Mouse (Mus musculus): ENCODE data around the gene Thoc6. TPM values are rescaled to one million over a fixed set of nuclear protein-coding genes. Genes with fewer than 3 reads are reported as not detected.

The Thoc6 gene
- polyA plus RNA-seq, 1 experiment from 2014 or later, result 56.3 TPM

GRCm38 (mm10) chr17:23677236-23677679 is 3.6 kb upstream of the Thoc6 start, which contains the start of gene Tnfrsf12a:
Tnfrsf12a (minus strand) TSS chr17:23677468.
- no peak within 1 kb of the TSS for H3K27ac ChIP-seq
- H3K4me2 ChIP-seq, result peak within 1 kb of the TSS; percentile 97
- peaks cover 46% of the 10 kb centered on the region for H3K4me1 ChIP-seq (replicated peaks)
- no peaks in the 10 kb centered on the region for H3K9me3 ChIP-seq
- under 1% methylated on average over 34 of the region's 34 CpGs for WGBS
- ATAC-seq (ENCODE audit: insufficient number of reproducible peaks, insufficient read depth, low FRiP score, low TSS enrichment, low read depth), result no peak
- H3K36me3 ChIP-seq, result no peaks in the 10 kb centered on the region
- H3K27me3 ChIP-seq, result peaks cover 70% of the 10 kb centered on the region
- H3K9ac ChIP-seq (replicated peaks), result peak within 1 kb of the TSS; percentile 50
- peak within 1 kb of the TSS; percentile 49 for H3K4me3 ChIP-seq (replicated peaks)

- Histone ChIP-seq H3K4me3 (replicated peaks) (peak overlapping the region; percentile 49), H3K4me2 (peak overlapping the region; percentile 97), H3K4me1 (replicated peaks) (peaks cover 44% of the 10 kb centered on the region), H3K27ac (no peak overlapping the region), H3K27me3 (peaks cover 63% of the 10 kb centered on the region), H3K9ac (replicated peaks) (peak overlapping the region; percentile 50), H3K36me3 (no peaks in the 10 kb centered on the region), H3K9me3 (no peaks in the 10 kb centered on the region)
- WGBS, result under 1% methylated on average over 37 of the region's 37 CpGs
- ATAC-seq (ENCODE audit: insufficient number of reproducible peaks, insufficient read depth, low FRiP score, low TSS enrichment, low read depth), result no peak
Measured at GRCm38 (mm10) chr17:23676473-23677031, 2.9 kb upstream of the Thoc6 start.

DNA sequence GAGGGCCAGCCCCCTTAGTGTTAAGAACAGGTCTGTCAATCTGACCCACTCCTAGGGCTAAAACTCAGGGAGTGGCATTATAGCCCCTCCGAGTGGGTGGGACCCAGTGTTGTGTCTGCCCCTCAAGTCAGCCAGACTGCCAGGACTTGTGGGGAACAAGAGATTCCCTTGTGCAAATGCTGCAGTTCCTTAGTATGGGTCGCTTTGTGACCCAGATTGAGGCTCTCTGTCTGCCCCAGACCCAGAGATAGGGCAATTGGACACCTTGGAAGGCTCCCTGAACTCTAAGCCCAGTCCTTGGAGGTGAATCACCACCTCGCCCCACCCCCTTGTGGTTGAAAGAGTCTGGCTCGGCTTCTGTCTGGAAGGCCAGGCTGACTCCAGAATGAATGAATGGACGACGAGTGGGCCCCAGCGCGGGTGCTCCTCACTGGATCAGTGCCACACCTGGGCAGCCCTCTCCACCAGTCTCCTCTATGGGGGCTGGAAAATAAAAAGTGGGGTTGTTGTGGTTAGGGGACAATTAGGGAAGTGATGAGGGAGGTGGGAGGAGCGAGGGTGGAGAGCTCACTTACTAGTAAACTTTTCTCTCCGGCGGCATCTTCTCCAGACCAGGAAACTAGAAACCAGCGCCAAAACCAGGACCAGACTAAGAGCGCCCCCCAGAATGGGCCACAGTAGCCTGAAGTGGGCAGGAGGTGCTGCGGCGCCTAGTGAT is 2.0 kb upstream of the Thoc6 start:
- peak overlapping the region; percentile 50; the same call in 1 of the 2 replicates for H3K9ac ChIP-seq (replicated peaks)
- peaks cover 54% of the 10 kb centered on the region for H3K27me3 ChIP-seq
- WGBS, result 13% methylated on average over 15 of the region's 15 CpGs
- H3K36me3 ChIP-seq, result peaks cover under 1% of the 10 kb centered on the region; the same call in 1 of the 2 replicates
- peak overlapping the region; percentile 49 for H3K4me3 ChIP-seq (replicated peaks)
- H3K4me2 ChIP-seq, result peak overlapping the region; percentile 97
- peaks cover 44% of the 10 kb centered on the region for H3K4me1 ChIP-seq (replicated peaks)
- no peaks in the 10 kb centered on the region for H3K9me3 ChIP-seq
- no peak for ATAC-seq (ENCODE audit: insufficient number of reproducible peaks, insufficient read depth, low FRiP score, low TSS enrichment, low read depth)
- no peak overlapping the region for H3K27ac ChIP-seq

- WGBS, result 25% methylated on average over 5 of the region's 5 CpGs
- no peak overlapping the region for H3K9ac ChIP-seq (replicated peaks)
- no peak overlapping the region for H3K4me3 ChIP-seq (replicated peaks)
- peaks cover 48% of the 10 kb centered on the region for H3K27me3 ChIP-seq
- peak overlapping the region; percentile 97 for H3K4me2 ChIP-seq
- no peak overlapping the region for H3K27ac ChIP-seq
- no peak for ATAC-seq (ENCODE audit: insufficient number of reproducible peaks, insufficient read depth, low FRiP score, low TSS enrichment, low read depth)
- H3K36me3 ChIP-seq, result peaks cover 7% of the 10 kb centered on the region
- H3K4me1 ChIP-seq (replicated peaks), result peaks cover 44% of the 10 kb centered on the region
- H3K9me3 ChIP-seq, result no peaks in the 10 kb centered on the region
Measured at GRCm38 (mm10) chr17:23675127-23675526, 1.4 kb upstream of the Thoc6 start.

GRCm38 (mm10) chr17:23674271-23674952 is 730 bp upstream of the Thoc6 start:
- ATAC-seq (ENCODE audit: insufficient number of reproducible peaks, insufficient read depth, low FRiP score, low TSS enrichment, low read depth), result 0 out of 2 replicates have a peak, but pooled peaks have one; percentile 0
- WGBS, result 31% methylated on average over 9 of the region's 9 CpGs

GRCm38 (mm10) chr17:23672761-23673160 is 921 bp downstream of the Thoc6 start:
- Histone ChIP-seq H3K9me3 (no peaks in the 10 kb centered on the region), H3K4me1 (replicated peaks) (peaks cover 35% of the 10 kb centered on the region), H3K4me3 (replicated peaks) (peak overlapping the region; percentile 59), H3K27me3 (peaks cover 25% of the 10 kb centered on the region), H3K9ac (replicated peaks) (no peak overlapping the region), H3K36me3 (peaks cover 30% of the 10 kb centered on the region), H3K27ac (no peak overlapping the region), H3K4me2 (peak overlapping the region; percentile 74)
- ATAC-seq (ENCODE audit: insufficient number of reproducible peaks, insufficient read depth, low FRiP score, low TSS enrichment, low read depth), result no peak
- 57% methylated on average over 3 of the region's 3 CpGs for WGBS

More at GRCm38 (mm10) chr17:23674271-23674952, 730 bp upstream of the Thoc6 start:
- peaks cover 14% of the 10 kb centered on the region for H3K36me3 ChIP-seq
- H3K4me1 ChIP-seq (replicated peaks), result peaks cover 40% of the 10 kb centered on the region
- peak overlapping the region; percentile 50; the same call in 1 of the 2 replicates for H3K27ac ChIP-seq
- H3K4me2 ChIP-seq, result peak overlapping the region; percentile 74
- no peaks in the 10 kb centered on the region for H3K9me3 ChIP-seq
- peak overlapping the region; percentile 58 for H3K9ac ChIP-seq (replicated peaks)
- peaks cover 41% of the 10 kb centered on the region for H3K27me3 ChIP-seq
- H3K4me3 ChIP-seq (replicated peaks), result peak overlapping the region; percentile 59

- Histone ChIP-seq H3K27ac (no peak overlapping the region), H3K36me3 (peaks cover 43% of the 10 kb centered on the region), H3K4me3 (replicated peaks) (no peak overlapping the region), H3K9ac (replicated peaks) (no peak overlapping the region; the same call in 1 of the 2 replicates), H3K4me1 (replicated peaks) (peaks cover 32% of the 10 kb centered on the region), H3K27me3 (peaks cover 21% of the 10 kb centered on the region), H3K4me2 (no peak overlapping the region), H3K9me3 (no peaks in the 10 kb centered on the region)
- WGBS, result 88% methylated on average over 3 of the region's 3 CpGs
- no peak for ATAC-seq (ENCODE audit: insufficient number of reproducible peaks, insufficient read depth, low FRiP score, low TSS enrichment, low read depth)
Measured at GRCm38 (mm10) chr17:23671519-23671918, 2.2 kb downstream of the Thoc6 start.

DNA sequence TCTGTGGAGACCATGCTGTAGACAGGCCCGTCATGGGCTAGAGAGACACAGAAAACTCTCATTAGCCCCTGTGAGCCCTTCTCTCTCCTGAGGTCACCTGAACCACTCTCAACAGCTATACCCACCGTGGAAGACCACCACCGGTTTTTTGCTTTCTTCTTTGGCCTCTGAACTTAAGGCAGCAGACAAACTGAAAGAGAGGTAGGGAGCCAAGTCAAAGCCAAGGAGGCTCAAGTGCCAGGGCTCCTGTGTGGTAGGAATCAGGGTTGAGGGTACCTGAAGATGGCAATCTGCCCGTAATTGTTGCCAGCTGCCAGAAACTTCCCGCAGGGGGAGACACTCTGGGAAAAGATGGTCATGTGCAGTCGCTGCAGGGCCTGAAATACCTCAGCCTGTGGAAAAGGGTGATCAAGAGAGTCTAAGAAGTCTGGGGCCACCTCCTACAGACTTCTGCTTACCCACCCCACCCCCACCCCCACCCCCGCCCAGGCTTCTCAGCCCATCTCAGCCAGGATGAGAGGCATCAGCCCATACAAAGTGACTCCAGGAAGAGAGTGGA is 3.1 kb downstream of the Thoc6 start:
- Histone ChIP-seq H3K9me3 (no peaks in the 10 kb centered on the region), H3K27ac (no peak overlapping the region), H3K4me1 (replicated peaks) (peaks cover 23% of the 10 kb centered on the region), H3K27me3 (peaks cover 12% of the 10 kb centered on the region), H3K36me3 (peaks cover 46% of the 10 kb centered on the region), H3K9ac (replicated peaks) (no peak overlapping the region), H3K4me2 (no peak overlapping the region), H3K4me3 (replicated peaks) (no peak overlapping the region)
- ATAC-seq (ENCODE audit: insufficient number of reproducible peaks, insufficient read depth, low FRiP score, low TSS enrichment, low read depth), result no peak
- WGBS, result 85% methylated on average over 6 of the region's 7 CpGs

DNA sequence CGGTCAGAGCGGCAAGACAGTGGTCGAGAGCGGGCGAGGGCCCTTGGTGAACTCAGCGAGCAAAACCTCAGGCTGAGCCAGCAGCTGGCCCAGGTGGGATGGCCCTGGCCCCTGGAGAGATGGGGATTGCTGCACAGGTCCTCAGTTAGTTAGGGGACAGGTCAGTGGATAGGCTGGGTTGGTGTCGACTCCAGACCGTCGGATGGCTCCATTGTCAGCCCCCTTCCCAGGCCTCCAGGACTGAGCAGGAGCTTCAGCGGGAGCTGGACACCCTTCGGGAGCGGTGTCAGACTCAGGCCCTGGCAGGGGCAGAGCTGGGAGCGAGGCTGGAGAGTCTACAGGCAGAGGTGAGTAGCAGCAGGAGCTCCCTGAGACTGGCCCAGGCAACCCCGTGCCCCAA is 8.2 kb downstream of the Thoc6 start:
- H3K4me2 ChIP-seq, result no peak overlapping the region
- no peak overlapping the region for H3K4me3 ChIP-seq (replicated peaks)
- no peaks in the 10 kb centered on the region for H3K9me3 ChIP-seq
- no peak overlapping the region for H3K27ac ChIP-seq
- 0 out of 2 replicates have a peak, but pooled peaks cover 7% of the 10 kb centered on the region for H3K4me1 ChIP-seq (replicated peaks)
- H3K27me3 ChIP-seq, result peaks cover 26% of the 10 kb centered on the region
- 80% methylated on average over 14 of the region's 14 CpGs for WGBS
- H3K36me3 ChIP-seq, result peaks cover 44% of the 10 kb centered on the region
- ATAC-seq (ENCODE audit: insufficient number of reproducible peaks, insufficient read depth, low FRiP score, low TSS enrichment, low read depth), result no peak
- H3K9ac ChIP-seq (replicated peaks), result no peak overlapping the region

- no peak; the same call in 1 of the 2 replicates for ATAC-seq (ENCODE audit: insufficient number of reproducible peaks, insufficient read depth, low FRiP score, low TSS enrichment, low read depth)
- peaks cover 34% of the 10 kb centered on the region for H3K36me3 ChIP-seq
- no peak overlapping the region for H3K27ac ChIP-seq
- 10% methylated on average over 5 of the region's 5 CpGs for WGBS
- no peak overlapping the region for H3K9ac ChIP-seq (replicated peaks)
- no peak overlapping the region for H3K4me2 ChIP-seq
- H3K27me3 ChIP-seq, result peaks cover 35% of the 10 kb centered on the region
- H3K4me3 ChIP-seq (replicated peaks), result no peak overlapping the region
- no peaks in the 10 kb centered on the region for H3K9me3 ChIP-seq
- H3K4me1 ChIP-seq (replicated peaks), result 0 out of 2 replicates have a peak, but pooled peaks cover 10% of the 10 kb centered on the region
Measured at GRCm38 (mm10) chr17:23664556-23665021, 9.1 kb downstream of the Thoc6 start.

Data from limb, embryonic 12.5 days (tissue).